Mouse (Mus musculus) heart, postnatal 25 days (tissue): Measurements from ENCODE around the gene Cep57. TPM values are rescaled to one million over a fixed set of nuclear protein-coding genes. Genes with fewer than 3 reads are reported as not detected.

Experiments
- DNase-seq: peaks from one replicate; pipeline ENCODE4 v3.0.0; 2022; ENCODE audit warnings: low spot score
- intact Hi-C: fragments of 180-260 bp; cut with DNase I; formaldehyde crosslinking; loops from one replicate; pipeline ENCODE4 v1.15.1; 2025
- total RNA-seq, 2 experiments: library from RNA; stranded (reverse); gene quantifications; 2 replicates each; pipeline ENCODE4 v1.2.3; 2021

Cep57 gene
- total RNA-seq = 10 to 100 TPM; 10.4 to 11.2 TPM

DNA sequence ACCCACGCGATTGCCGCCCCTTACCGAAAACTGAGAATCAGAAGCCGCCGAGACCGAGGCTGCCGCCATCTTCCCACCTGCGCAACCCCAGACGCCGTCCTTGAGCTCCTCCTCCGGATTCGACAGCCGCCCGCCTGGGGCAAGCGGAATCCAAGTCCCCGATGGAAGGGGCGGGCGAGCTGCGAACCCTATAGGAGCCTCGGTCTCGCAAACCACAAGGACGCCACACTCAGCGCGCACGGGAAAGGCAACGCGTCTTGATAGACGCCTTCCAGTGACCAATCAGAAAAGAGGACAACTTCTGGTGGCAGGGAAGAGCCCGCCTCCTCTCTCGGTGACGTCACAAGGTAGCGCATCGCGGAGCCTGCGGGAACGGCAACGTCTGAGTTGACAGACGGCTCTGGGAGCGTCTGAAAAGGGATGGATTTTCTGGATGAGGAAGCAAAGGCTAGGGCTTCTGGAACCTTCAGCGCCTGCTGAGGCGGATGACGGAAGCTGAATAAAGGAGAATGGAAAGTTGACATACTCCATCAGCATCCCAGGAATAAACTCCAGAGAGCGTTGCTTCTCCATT is at the start of gene Cep57:
Cep57 (minus strand) TSS at position 276 of the 574 bp plus-strand sequence.
- DNase-seq = peak; percentile 88
- intact Hi-C loops = loop anchor here (5.0 to 10.0 kb wide), 3 partner anchors 585 to 958 kb away; partner anchors contain the start of genes Ankrd49, Cwc15, Kdm4d and Mre11a

DNA sequence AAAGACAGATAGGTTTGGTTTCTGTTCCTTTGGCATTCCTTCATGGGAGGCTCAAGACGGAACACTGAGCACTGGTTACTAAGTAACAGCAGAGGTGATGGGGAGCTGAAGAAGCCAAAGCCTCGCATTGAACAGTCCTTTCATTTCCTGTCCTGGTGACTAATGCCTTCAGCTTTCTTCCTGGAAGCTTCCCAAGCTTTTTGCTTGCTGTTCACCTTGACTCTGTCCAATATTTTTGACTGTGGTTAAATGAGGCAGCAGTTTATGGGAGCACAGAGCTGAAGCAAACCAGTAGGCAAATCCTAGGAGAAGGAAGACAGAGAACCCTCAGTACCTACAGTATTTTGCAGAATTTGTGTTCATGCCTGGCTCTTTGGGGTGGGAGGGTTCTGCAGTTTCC is 48.4 kb upstream of the Cep57 start:
- no peak for DNase-seq
- intact Hi-C loops = no loop called here

DNA sequence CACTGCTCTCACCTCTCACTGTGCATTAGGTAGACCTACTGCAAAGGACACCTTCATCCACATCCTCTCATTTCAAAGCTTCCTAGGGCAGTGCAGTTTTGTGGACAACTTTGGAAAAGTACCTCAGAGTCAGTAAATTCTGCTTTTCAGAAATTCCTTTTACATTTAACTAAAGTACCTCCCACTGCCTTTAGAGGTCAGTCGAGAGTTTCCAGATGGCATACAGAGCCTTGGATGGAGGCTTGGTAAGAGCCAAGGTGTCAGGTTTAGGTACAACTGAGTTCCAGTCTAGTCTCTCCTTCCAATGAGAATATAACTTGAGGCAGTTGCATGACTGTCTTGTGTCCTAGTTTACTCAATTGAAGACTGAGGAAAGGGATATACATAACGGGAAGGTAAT is 47.5 kb upstream of the Cep57 start:
- no peak for DNase-seq
- intact Hi-C loops = no loop called here

DNA sequence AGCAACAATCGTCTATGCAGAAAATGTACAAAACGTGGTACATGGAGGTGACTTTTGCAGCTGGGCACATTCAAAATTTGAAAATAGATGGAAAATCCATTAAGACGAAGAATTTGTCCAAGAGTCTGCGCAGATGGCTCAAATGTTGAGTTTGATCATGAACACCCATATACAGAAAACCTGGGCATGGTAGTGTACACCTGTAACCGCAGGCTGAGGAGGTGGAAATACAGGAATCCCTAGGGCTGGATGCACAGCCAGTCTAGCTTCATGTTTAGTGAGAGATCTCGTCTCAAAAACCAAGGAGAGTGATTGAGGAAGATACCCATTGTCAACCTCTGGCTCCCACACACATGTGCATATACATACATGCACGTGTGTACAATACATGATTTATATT is 44.7 kb upstream of the Cep57 start:
- no peak for DNase-seq
- intact Hi-C loops = no loop called here

DNA sequence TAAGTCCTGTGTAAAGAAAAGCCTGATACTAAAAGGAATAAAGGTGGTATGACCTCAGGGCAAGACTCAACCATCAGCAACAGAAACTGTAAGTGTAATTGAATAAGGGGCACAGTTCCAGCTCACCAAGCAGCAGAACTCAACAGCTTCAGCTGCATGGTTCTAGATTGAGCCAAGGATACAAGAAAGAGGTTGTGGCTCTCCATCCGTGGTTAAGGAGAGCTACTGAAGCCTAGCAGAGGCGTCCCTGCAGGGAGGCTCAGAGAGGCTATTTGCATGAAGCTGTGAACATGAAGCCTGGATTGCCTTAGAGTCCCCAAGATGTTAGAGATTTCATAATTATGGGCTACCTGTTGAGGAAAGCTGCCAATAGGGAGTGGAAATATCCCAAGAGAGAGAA is 40.7 kb upstream of the Cep57 start:
- no peak for DNase-seq
- intact Hi-C loops = no loop called here

DNA sequence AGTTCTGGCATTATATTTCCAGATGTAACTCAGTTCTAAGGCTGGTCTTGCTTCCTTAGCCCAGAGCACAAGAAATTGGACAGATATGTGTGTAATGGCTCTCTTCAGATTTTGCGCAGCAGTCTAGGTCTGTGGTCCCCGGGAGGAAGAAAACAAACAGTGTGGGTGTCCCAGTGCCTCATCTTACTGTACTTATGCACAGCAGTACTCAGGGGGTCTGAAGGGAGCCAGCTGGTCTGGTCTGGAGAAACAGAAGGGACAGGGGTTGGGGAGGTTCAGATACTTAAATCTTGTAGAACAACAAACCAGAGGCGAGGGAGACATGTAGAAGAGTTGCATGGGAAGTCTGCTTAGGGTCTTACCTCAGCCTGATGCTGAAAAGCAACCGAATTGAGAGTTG is 29.9 kb upstream of the Cep57 start:
- no peak for DNase-seq
- intact Hi-C loops = no loop called here

DNA sequence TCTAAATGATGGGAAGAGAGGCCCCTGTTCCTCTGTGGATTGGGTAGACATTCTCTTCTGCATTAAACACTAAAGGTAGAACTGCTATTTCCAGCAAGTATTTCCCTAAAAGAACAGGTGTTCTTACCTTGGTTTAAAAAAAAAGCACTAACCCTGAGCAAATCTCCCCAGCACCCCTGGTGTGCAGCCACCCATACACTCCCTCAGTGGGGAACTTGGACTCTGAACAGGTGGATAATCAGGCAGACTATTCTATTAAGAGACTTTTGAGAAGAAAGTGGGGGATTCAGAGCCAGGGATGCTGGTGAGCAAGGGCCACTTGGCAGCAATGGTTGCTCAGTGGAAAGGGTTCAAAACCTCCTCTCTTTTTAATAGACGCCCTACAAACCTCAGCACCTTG is 29.3 kb upstream of the Cep57 start:
- DNase-seq = no peak
- intact Hi-C loops = no loop called here

DNA sequence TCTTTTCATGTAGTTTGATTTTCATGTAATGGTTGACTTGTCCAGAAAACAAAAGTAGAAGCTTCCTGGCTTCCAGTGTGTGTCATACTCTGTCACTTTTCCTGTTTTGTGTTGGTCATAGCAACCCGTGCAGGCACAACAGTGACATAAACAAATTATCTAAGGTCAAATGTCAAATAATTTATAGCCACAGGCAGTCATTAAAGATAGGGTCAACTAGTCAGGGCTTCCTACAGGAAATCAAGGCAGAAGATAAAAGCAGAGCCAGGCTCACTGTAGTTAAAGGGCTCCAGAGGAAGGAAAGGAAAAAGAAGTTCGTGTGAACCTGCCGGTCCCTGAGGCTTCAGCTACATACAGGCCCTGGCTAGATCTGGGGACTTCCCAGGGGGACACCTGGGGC is 27.0 kb upstream of the Cep57 start:
- DNase-seq = no peak
- intact Hi-C loops = no loop called here

DNA sequence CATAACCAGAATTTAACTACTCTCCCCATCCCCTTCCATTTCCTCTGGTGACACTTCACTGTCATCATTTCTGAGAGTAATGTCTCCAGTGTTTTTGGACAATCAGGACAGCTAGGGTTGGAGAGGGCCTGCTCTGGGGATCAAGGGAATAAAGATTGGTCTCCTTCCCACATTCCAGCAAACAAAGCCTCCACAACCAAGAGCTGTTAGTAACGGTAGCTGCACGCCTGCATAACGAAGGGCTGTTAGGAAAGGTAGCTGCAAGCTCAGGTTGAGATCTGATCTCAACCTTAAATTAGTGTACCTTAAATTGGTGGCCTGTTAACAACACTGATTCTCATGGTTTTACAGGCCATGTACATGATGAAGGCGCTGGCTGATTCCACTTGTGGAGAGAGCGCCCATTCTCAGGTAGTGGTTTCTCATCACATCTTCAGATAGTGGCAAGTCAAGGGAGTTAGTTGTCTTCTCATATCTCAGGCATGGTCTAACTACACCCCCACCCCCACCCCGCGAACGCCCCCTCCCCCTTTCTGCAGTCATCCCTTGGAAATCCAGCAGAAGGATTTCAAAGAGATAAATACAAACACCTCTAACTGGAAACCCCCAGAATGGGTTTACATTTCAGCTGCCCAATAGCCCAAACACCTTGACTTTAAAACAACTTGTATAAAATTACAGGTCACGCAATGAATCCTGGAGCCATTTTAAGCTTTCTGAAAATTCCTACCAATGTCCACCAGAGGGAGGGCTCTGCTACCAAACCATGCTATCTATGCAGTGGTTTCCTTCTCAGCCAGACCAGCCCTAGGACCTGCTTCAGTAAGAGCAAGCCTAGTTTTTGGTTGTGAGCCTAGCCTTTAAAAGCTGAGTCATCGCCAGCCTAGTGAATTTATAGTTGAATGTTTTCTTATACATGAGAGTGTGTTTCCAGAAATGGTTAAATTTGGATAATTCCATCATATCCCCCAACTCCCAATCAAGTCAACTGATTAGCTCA is 21.9 kb upstream of the Cep57 start:
- intact Hi-C loops = loop anchor here (2.0 kb wide), 1 partner anchor 494 kb away; no protein-coding TSS in a partner anchor

DNA sequence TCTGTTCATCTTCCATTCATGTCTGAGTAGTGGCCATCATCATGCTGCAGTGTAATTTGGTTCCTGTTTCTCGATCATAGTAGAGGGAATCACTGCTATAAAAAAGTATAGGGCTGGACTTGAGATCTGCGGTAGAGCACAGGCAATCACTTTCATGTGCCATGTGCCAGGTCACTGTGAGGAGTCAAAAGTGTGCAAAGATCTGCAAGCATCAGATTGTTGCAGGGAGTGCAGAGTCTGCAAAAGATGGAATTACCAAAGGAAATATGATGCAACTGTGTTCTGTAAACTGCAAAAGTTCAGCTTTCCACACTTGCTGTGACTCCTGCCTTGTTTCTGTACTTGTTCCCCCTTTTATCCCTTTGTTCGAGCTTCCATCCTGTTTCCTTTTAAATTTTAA is 20.7 kb upstream of the Cep57 start:
- intact Hi-C loops = no loop called here
- DNase-seq = no peak

More for the DNA sequence above, 21.9 kb upstream of the Cep57 start:
- DNase-seq = no peak

DNA sequence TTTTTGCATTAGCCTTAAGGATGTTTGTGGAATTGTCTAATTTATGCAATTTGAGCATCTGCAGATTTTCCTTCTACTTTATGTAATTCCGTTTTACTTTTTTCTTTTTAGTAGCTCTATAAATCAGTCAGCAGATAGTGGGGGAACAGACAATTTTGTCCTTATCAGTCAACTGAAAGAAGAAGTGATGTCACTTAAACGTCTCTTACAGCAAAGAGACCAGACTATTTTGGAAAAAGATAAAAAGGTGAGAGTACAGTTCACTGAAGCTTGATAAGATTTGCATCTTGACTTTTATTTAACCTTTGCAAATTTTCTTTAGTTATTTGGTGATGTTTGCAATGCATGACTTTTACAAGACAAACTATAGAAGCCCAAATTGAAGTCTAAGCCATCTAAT is 9.8 kb upstream of the Cep57 start:
- no peak for DNase-seq
- intact Hi-C loops = no loop called here

DNA sequence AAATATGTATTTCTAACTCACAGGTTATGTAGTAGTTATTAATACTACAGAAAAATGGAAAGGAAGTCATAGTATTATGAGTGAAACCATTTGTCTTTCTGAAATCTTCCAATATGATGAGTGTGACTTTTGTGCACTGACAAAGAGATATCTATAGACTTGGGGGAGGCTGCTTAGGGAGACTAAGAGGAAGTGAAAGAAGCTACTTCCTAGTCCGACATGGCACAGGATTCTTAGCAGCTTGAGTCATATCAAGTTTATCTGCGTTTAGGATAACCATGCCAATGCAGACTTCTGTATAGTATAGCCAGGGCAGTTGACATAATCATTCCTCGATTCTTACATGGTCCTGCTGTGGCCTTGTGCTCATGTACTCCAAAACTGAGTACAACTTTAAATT is 8.3 kb upstream of the Cep57 start:
- intact Hi-C loops = no loop called here
- DNase-seq = no peak

DNA sequence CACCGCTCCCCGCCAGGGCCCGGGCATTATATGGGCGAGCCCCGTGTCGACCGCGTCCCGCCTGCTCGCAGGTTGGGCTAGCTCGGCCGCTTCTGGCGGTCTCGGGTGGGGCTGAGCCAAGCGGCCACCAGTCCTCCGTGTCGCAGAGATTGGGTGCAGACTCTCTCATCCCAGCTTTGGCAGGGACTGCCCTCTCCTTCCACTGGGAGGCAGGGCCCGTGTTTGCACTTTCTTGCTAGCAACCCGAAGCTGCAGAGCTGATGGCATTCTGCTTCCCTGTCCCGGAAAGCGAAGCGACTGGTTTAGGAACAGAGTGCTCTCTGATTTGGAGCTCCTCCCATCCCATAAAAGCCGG is 1.2 kb upstream of the Cep57 start:
- intact Hi-C loops = loop anchor here (5.0 to 10.0 kb wide), 3 partner anchors 586 to 957 kb away; partner anchors contain the start of genes Ankrd49, Cwc15, Kdm4d and Mre11a
- no peak for DNase-seq

DNA sequence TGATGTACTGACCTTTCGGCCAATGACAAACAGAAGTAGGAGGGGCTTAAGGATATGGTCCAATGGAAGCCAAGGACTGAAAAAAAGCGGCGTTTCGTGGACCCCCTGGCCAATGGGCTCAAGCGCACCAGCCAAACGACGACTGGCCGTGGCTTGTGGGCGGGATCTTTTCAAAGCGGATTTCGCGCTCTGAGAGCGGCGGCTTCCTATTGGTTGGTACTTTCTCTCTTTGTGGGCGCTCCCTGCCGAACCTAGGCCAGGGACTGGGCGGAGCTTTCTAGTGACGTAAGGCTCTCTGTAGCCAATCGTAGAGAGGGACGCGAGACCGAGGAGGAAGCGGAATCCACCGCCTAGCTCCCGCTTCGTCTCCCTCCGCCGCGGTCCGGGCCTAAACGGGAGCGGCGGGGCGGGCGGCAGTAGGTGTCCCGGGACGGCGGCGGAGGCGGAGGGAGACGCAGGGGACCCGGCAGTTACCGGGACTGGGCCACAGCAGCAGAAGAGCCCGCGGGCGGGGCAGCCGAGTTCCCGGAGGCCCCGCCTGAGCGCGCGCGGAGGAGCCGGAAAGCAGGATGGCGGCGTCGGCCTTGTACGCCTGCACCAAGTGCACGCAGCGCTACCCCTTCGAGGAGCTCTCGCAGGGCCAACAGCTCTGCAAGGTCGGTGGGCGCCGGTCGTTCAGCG is 639 bp upstream of the Cep57 start, which contains the start of gene Fam76b:
Fam76b (plus strand) TSS at position 311 of the 681 bp plus-strand sequence.
- intact Hi-C loops = loop anchor here (5.0 to 10.0 kb wide), 3 partner anchors 585 to 957 kb away; partner anchors contain the start of genes Ankrd49, Cwc15, Kdm4d and Mre11a
- peak; percentile 100 for DNase-seq

DNA sequence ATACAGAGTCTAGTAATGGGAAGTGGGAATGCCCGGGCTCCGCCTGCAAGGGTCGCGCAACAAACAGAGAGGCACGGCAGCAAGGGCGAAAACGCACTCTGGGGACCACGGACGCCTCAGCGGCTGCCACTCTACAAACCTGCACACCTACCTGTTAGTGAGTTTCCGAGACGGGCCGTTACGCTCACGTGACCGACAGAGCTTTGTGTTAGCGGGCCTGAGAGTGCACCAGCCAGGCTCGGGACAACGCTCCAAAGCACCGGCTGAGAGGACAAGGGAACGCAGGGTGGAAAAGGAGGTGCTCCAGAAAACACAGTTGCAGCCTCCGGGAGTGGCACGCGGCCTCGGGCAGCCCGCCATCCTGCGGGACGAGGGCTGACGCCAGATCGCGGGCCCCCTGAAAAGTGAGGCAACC is 509 bp downstream of the Cep57 start:
- DNase-seq = no peak
- intact Hi-C loops = loop anchor here (5.0 to 10.0 kb wide), 3 partner anchors 584 to 958 kb away; partner anchors contain the start of genes Ankrd49, Cwc15, Kdm4d and Mre11a

DNA sequence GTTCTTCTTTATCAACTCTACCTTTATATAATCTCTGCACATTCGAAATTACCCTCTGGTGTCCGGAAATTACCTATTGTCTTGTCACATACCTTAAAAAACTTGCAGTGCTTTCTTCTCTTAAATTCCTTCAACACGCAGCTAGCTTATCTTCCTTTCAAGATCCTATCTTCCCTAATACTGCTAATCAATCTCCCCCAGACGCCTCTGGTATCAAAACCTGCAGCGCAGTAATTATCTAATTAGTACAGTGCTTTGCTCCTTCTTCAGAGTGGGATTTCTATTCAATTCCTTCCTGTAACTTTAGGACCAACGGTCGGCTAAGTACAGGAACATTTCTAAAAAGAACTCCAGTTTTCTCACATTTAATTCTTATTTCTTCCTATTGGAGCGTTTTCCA is 1.0 kb downstream of the Cep57 start:
- intact Hi-C loops = loop anchor here (5.0 to 10.0 kb wide), 3 partner anchors 584 to 959 kb away; partner anchors contain the start of genes Ankrd49, Cwc15, Kdm4d and Mre11a
- no peak for DNase-seq

DNA sequence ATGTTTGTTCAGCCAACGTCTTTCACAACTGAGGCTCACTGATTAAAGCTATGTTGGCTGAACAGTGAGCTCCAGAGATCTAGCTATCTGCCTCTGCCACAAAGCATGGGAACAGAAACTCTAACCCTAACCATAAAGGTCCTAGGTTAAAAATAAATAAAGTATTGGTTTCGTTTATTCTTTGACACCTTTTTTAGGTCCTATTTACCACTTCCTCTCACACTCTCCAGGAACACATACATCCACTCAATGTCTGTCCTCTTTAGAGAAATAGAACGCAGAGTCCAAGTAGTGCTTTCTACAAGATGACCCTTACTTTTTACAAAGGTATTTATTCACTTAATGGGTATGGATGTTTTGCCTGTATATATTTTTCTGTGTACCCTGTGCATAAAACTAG is 6.1 kb downstream of the Cep57 start:
- DNase-seq = no peak
- intact Hi-C loops = loop anchor here (10.0 kb wide), 1 partner anchor 964 kb away; the partner anchor contains the start of genes Ankrd49 and Mre11a

DNA sequence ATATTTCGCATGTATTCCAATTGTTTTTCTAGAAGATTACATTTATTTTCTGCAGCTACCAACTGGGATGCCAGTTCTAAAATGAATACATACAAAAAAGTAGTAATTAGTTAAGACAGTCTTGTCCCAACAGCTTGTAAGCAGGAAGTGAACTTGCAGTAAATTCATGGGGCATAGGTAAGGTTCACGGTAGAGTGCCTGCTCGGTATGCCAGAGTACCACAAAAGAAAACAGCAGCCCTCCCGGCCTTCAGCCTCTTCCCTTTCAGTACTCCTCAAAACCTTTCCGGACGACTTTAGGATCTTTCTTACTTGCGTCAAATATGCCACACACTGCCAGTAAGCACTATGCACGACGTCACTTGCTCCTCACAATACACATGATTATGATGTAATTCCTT is 8.5 kb downstream of the Cep57 start:
- intact Hi-C loops = no loop called here
- no peak for DNase-seq

DNA sequence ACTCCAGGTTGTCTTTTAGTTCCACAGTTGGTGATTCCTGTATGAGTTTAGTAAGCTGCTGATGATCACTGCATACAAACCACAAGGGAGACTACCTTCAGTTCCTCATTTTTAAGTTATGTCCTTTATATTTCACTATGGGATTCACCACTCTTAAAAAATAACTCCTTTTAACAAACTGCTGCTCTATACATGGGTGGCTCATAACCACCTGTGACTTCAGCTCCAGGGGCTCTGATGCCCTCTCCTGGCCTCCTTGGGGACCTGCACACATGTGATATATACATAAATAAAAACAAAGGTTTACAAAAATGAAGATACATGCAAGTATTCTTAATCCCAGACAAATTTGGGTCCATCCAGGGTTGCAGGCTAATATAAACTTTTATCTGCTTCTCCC is 17.0 kb downstream of the Cep57 start:
- no peak for DNase-seq
- intact Hi-C loops = no loop called here

DNA sequence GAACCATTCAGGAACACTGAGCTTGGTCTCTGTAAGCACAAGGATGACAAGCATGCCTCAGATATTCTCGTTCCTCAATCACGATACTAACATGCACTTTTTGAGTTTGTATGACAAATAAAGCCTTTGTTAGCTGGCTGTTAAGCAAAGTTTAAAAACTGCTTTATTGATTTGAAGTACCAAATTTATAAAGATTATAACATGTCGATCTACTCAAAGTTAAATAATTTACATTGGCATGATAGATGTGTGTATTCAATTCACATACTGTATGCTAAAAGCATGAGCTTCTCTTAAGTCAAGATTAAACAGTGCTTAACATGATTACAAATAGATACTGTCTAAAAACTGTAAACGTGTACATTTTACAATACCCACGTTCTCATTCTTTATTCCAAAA is 19.2 kb downstream of the Cep57 start:
- no peak for DNase-seq
- intact Hi-C loops = no loop called here
